Mouse (Mus musculus): Measurements from ENCODE around the gene Bach2.
A peak's percentile ranks its signal among the peaks of the same experiment; 100 is the strongest.

The Bach2 gene

GRCm38 (mm10) chr4:32330584-32331314, 92.1 kb downstream of the Bach2 start:
- DNase-seq (ENCODE audit: low spot score in 2 of 2), result no peak

DNA sequence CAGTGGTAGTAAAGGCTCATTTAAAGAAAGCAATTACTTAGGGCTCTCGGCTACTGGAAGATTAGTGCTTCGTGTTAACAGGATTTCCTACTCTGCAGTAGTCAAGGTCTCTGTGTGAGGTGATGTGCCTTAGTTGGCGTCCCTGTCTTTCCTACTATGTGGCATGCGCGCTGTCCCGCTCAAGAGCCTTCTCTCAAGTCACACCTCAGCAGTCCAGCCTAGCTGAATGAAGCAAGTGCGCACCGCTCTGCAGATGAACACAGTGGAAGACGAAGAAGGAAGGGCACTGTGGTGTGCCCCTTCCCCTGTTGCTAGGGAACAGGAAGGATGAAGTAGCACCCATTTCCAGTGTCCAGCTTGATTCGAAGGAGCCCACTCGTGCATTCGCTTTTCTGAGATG, 93.4 kb downstream of the Bach2 start:
- no peak for DNase-seq (ENCODE audit: low spot score in 2 of 2)

GRCm38 (mm10) chr4:32334131-32334530, 95.5 kb downstream of the Bach2 start:
- no peak for DNase-seq (ENCODE audit: low spot score in 2 of 2)

DNA sequence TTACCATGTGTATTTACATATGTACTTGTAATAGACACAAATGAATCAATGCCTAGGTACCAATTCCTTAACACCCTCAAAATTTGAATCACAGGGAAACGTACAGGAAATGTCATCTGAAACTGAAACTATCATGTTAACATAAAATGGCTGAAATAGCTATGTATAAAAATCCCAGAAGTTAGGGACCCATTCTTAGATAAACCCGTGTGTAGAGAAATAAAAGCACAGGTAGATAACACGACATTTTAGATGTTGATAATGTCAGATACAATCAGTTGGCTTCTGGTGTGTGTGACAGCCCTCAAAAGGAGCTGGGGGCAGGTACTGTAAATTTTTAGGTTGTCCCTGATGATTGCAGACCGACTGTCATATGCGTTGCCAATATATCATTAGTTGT, 96.2 kb downstream of the Bach2 start:
- no peak for DNase-seq (ENCODE audit: low spot score in 2 of 2)

DNA sequence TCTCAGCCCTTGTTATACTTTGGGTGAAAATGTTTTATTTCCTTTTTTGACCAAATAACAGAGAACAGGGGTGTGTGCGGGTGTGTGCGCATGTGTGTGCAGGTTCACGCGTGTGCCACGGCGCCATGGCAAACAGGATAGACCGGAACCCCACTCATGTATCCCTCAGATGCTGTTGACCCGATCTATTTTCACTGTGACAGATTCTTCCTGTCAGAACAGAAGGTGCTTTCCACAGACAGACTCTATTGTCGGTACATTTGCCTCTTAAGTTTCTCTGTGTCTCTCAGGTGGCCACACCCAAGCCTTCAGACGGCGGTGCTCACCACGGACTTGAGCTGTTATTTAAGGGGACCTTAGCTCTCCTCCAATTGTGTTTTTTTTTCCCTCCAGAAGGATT, 97.1 kb downstream of the Bach2 start:
- DNase-seq (ENCODE audit: low spot score in 2 of 2), result no peak

DNA sequence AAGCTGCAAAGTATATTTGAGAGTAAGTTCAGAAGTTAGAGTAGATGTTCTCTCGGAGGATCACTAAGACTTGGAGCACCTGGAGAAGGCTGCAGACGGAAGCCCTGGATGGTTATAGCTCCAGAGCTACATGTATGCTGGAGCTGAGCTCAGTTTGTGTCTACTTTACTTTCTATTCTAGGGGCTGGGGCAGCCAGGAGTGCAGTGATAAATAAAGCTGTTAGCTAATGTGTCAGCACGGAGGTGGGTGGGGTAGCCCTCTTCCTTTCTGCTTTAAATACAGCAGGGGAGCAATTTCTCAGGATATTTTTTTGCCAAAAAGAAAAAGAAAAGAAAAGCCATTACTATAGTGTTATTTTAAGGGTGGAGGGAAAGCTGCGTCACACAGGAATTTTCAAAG, 98.0 kb downstream of the Bach2 start:
- no peak for DNase-seq (ENCODE audit: low spot score in 2 of 2)

DNA sequence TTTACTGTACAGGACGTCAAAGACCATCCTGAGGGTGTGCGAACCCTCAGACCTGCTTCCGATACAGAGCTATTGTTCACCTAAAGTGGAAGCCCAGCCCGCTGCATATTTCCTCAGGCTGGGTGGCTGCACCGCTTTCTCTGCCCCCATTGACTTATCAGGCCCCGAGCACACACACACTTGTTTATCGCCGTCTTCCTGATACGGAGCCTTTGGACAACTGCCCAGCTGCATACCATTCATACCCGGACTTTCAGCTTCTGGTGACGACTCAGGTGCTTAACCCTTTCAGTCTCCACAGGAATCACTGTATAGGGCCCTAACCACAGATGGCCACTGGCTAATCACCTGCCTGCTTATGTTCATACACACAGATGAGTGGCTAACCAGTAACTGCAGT, 99.0 kb downstream of the Bach2 start:
- peak in 1 of 2 experiments; percentile 53 for DNase-seq (ENCODE audit: low spot score in 2 of 2)

DNA sequence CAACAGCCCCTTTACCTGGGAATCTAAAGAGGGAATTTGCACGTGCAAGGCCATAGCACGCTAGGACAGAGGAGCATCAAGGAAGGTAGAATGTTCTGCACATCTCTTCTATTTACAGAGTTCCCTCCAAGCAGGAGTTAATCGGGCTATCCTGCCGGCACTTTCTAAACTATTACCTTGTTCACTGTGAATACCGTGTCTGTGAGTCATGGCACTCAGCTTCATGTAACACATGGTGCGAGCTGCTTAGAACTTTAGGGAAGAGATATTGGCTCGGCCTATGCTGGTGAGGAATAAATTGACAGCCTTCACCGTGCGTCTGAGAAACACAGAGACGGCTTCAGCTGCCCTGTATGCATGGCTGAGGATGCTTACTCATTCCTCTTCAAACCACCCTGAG, 99.8 kb downstream of the Bach2 start:
- no peak for DNase-seq (ENCODE audit: low spot score in 2 of 2)

DNA sequence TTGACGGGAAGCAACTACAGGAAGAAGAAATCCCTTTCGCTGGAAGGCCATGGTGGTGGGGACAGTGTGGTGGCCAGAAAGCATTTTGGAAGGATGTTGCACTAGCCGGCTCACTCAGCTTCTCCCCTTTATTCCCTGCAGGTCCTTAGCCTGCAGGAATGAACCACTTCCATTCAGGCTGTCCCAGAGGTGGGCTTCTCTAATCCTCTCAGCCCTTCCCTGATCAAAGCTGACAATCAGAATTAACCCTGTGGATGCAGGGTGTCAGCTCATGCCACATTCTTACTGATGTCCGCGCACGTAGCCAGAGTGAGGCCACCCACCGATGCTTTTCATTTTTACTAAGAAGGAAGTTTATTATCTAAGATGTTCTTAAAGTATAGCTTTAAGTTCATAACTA, 102.2 kb downstream of the Bach2 start:
- DNase-seq (ENCODE audit: low spot score in 2 of 2), result no peak

DNA sequence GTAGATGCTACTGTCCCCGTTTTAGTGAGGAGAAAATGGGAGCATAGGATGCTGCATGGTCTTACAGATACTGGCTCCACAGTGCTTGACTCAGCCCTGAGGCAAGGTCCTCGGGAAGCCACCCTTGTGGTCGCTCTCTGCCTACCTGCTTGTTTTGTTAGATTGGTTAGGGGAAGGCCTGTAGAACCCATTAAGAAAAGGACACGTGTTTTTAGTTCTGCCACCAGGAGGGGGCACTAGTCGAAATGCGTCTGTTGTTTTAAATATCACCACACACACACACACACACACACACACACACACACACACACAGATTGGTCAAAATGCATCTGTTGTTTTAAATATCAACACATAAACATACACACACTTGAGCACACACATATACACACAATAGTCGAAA, 103.7 kb downstream of the Bach2 start:
- no peak for DNase-seq (ENCODE audit: low spot score in 2 of 2)

GRCm38 (mm10) chr4:32343256-32344165, 104.9 kb downstream of the Bach2 start:
- DNase-seq (ENCODE audit: low spot score in 2 of 2), result no peak

- DNase-seq (ENCODE audit: low spot score in 2 of 2), result no peak
Measured at GRCm38 (mm10) chr4:32344276-32344675, 105.7 kb downstream of the Bach2 start.

GRCm38 (mm10) chr4:32347202-32347601, 108.6 kb downstream of the Bach2 start:
- no peak for DNase-seq (ENCODE audit: low spot score in 2 of 2)

GRCm38 (mm10) chr4:32347711-32348110, 109.1 kb downstream of the Bach2 start:
- DNase-seq (ENCODE audit: low spot score in 2 of 2), result no peak

DNA sequence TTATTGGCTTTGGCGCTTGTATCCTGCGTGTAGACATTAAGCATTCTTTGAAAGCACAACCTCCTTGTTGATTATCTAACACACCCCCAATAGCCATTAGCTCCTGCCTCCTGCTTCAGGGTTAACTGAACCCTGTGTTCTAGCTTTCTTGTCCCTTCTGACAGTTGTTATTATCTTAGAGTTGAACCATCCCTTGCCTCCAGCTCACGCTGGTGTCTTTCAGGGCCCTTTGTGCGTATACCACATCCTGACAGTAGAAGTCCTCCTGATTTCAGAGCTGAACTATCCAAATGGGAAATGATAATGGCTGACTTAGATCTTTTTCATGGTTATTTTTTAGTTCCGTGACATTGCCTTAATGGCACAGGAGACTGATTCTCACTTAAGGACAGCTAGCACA, 110.8 kb downstream of the Bach2 start:
- DNase-seq (ENCODE audit: low spot score in 2 of 2), result no peak

DNA sequence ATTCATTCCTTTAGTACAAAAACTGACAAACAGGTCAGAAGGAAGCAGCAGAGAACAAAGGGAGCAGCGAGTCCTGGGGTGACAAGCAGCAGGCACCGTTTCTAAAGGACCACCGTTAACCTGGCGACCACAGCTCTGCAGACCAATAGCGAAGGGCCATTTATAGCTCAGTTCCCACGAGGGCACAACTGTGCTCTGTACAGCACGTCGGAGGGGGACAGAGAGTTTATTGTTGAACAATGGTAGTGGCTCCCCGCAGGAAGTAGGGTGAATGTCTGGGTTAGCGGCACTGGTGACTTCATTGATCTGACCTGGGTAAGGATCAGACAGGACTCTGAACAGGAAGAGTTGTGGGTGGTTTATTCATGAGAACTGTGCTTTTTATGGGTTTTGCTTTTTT, 112.6 kb downstream of the Bach2 start:
- no peak for DNase-seq (ENCODE audit: low spot score in 2 of 2)

DNA sequence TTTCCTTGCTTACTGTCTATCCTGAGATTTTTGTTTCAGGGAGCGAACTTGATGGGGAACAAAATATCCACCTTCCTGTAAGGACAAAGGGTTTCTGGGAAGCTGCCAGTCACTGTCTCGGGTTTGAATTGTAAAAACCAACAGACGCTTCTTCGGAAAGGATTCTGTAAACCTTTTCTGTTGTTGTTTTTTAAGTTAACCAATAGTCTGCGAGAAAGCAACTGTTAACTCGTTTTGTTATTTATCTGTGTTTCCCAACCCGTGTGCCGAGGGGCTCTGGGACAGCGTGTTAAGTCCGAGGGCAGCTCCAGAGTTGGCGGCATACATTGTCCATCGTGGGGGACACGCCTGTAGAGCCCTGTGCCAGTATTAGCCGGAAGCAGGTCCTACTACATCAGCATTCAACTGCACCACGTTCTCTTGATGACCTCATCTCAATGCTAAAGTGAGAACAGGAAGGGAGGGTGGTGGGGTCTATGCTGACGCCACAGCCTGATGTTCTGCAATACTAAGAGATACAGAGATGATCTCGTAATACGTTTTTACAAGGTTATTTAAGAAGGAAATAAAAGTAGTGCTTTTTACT, 113.2 kb downstream of the Bach2 start:
- no peak for DNase-seq (ENCODE audit: low spot score in 2 of 2)

GRCm38 (mm10) chr4:32352442-32352841, 113.8 kb downstream of the Bach2 start:
- DNase-seq (ENCODE audit: low spot score in 2 of 2), result no peak

GRCm38 (mm10) chr4:32352842-32353241, 114.2 kb downstream of the Bach2 start:
- no peak for DNase-seq (ENCODE audit: low spot score in 2 of 2)

GRCm38 (mm10) chr4:32355935-32356617, 117.5 kb downstream of the Bach2 start:
- no peak for DNase-seq (ENCODE audit: low spot score in 2 of 2)

- DNase-seq (ENCODE audit: low spot score in 2 of 2), result no peak
Measured at GRCm38 (mm10) chr4:32357996-32358600, 119.5 kb downstream of the Bach2 start.
